Mouse (Mus musculus): Measurements from ENCODE around the gene DXBay18. TPM values are rescaled to one million over a fixed set of nuclear protein-coding genes. Genes with fewer than 3 reads are reported as not detected.

The DXBay18 gene
- 2.3 TPM for total RNA-seq (2023)

DNA sequence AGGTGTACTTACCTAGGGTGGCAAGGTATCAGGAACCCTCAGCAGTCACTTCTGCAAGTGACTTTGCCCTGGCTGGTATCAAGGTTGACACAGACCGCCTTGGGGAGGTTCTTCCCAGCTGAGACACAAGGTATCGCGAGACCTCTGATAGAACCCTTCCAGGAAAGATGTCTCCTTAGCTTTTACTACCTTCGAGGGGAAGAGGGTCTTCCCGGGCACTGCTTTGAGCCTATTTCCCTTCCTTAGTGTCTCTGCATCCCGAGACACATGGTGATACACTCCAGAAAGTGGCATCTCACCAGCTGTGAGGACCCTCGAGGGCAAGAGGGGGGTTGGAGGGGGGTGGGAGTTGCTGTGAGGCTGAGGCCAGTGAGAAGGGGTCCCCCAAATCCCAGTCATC, at the start of gene DXBay18:
DXBay18 (minus strand) TSS at position 101 of the 400 bp plus-strand sequence.

DNA sequence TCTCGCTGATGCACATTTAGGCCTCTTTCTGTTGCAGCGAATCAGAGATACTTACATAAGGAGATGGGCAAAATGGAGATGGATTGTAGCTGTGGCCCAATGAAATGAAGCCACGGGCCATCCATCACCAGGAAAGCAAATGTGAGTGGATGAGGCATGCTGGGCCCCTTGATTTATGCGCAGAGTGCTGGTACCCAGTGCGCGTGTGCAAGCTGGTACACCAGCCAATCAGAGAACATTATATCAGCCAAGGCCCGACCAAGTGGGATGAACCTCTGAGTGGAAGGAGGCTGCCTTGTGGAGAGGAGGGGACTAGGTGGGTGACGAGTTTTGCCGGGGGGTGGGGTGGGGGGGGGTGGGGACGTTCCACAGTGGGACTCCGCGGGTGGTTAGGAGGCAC, 42.7 kb upstream of the DXBay18 start, which contains the start of gene Xlr3b:
Xlr3b (plus strand) TSS at position 274 of the 400 bp plus-strand sequence.

DNA sequence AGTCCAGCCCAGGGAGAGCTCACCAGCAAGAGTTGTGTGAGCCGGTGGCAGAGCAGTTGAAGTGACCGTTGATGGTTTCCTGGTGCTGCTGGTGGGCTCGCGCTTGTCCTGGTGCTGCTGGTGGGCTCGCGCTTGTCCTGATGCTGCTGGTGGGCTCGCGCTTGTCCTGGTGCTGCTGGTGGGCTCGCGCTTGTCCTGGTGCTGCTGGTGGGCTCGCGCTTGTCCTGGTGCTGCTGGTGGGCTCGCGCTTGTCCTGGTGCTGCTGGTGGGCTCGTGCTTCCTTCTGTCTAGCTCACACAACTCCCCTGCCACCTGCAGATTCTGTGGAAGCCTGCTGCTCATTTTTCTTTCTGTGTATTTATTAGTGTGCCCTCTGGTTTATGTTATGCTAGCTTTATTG, 27.6 kb upstream of the DXBay18 start, which contains the start of gene Spin2d:
Spin2d (minus strand) TSS at position 101 of the 400 bp plus-strand sequence.

DNA sequence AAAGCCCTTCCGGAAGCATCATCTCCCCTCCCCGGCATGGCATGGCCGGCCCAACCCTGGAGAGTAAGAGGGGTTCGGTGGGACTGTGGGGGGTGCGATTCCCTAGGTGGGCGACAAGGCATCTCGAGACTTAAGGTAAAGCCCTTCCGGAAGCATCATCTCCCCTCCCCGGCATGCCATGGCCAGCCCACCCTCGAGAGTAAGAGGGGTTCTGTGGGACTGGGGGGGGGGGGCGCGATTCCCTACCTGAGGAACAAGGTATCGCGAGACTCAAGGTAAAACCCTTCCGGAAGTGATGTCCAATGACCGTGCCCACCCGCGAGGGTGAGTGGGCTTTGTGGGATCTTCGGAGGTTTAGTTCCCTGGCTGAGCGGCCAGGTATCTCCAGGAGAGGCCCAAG, 754 bp downstream of the DXBay18 start, which contains the start of gene Xlr5b:
Xlr5b (plus strand) TSS at position 301 of the 400 bp plus-strand sequence.

DNA sequence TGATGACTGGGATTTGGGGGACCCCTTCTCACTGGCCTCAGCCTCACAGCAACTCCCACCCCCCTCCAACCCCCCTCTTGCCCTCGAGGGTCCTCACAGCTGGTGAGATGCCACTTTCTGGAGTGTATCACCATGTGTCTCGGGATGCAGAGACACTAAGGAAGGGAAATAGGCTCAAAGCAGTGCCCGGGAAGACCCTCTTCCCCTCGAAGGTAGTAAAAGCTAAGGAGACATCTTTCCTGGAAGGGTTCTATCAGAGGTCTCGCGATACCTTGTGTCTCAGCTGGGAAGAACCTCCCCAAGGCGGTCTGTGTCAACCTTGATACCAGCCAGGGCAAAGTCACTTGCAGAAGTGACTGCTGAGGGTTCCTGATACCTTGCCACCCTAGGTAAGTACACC, 32.5 kb downstream of the DXBay18 start, which contains the start of gene Gm14685:
Gm14685 (plus strand) TSS at position 301 of the 400 bp plus-strand sequence.

DNA sequence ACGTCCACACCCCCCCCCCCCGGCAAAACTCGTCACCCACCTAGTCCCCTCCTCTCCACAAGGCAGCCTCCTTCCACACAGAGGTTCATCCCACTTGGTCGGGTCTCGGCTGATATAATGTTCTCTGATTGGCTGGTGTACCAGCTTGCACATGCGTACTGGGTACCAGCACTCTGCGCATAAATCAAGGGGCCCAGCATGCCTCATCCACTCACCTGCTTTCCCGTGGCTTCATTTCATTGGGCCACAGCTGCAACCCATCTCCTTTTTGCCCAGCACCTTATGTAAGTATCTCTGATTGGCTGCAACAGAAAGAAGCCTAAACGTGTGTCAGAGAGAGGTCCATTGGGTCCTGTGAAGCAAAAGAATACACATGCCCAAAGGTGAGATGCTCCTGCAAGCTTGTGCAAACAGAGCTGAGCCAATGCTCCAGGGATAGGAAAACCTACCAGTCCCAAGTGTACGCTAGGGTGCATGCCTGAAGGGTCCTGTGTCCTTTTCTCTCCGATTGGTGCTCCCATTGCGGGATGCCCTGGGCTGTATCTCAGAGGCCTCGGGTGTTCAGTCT, 52.2 kb downstream of the DXBay18 start, which contains the start of gene Xlr3a:
Xlr3a (minus strand) TSS at position 155 of the 568 bp plus-strand sequence.

Other genes starting within 250 kb of the DXBay18 start
- 35.6 TPM for gene Cetn2, start 231.0 kb downstream of the DXBay18 start, total RNA-seq (2023)
- 13.9 TPM for gene Nsdhl, start 230.9 kb downstream of the DXBay18 start, total RNA-seq (2023)
- 0.64 TPM for gene Zfp185, start 162.1 kb downstream of the DXBay18 start, total RNA-seq (2023)
- gene Pnma5, start 112.3 kb downstream of the DXBay18 start, total RNA-seq (2023) = 2.3 TPM
- not detected for gene Pnma3, start 84.7 kb downstream of the DXBay18 start, total RNA-seq (2023)
- gene Xlr4a, start 67.0 kb downstream of the DXBay18 start, total RNA-seq (2023) = 62.9 TPM
- 2.2 TPM for gene Xlr3a, start 52.4 kb downstream of the DXBay18 start, total RNA-seq (2023)
- gene Gm14685, start 32.4 kb downstream of the DXBay18 start, total RNA-seq (2023) = 1.3 TPM
- not detected for gene Xlr5b, start 654 bp downstream of the DXBay18 start, total RNA-seq (2023)
- gene Spin2d, start 27.5 kb upstream of the DXBay18 start, total RNA-seq (2023) = not detected
- gene Xlr3b, start 42.8 kb upstream of the DXBay18 start, total RNA-seq (2023) = 22.6 TPM
- 89.3 TPM for gene Xlr4b, start 64.9 kb upstream of the DXBay18 start, total RNA-seq (2023)
- gene F8a, start 78.8 kb upstream of the DXBay18 start, total RNA-seq (2023) = 13.8 TPM
- gene Xlr4c, start 93.7 kb upstream of the DXBay18 start, total RNA-seq (2023) = 51.9 TPM
- gene Xlr3c, start 115.9 kb upstream of the DXBay18 start, total RNA-seq (2023) = not detected
- gene Xlr5a, start 143.5 kb upstream of the DXBay18 start, total RNA-seq (2023) = not detected
- not detected for gene Xlr5c, start 143.5 kb upstream of the DXBay18 start, total RNA-seq (2023)
- not detected for gene Gm45015, start 187.4 kb upstream of the DXBay18 start, total RNA-seq (2023)
- 40.1 TPM for gene Zfp275, start 193.2 kb upstream of the DXBay18 start, total RNA-seq (2023)
- gene Gm18336, start 249.3 kb upstream of the DXBay18 start, total RNA-seq (2023) = not detected

All from CD8-positive naive resting alpha-beta T cell, adult 57 days (primary cell).